Mouse (Mus musculus): Measurements from ENCODE around the gene Rbm4b.
"Not testable (repeated sequence)": the region's sequence is repeated elsewhere in the genome, so short reads cannot be mapped to it uniquely, and the experiment has no call there.

Rbm4b gene

DNA sequence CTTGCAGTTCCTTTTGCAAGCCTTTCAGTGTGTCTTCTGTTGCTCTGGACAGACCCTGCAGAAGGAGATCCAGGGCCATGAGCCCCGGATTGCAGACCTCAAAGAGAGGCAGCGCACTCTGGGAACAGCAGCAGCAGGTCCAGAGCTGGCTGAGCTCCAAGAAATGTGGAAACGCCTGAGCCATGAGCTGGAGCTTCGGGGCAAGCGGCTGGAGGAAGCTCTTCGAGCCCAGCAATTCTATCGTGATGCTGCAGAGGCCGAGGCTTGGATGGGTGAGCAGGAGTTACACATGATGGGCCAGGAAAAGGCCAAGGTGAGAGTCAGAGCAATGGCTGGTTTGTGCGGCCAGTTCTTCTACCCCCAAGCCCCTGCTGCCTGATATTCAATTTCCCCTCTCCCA lies 11.2 kb upstream of the Rbm4b start:
- no peak for DNase-seq (ENCODE audit: low read depth, low spot score)

DNA sequence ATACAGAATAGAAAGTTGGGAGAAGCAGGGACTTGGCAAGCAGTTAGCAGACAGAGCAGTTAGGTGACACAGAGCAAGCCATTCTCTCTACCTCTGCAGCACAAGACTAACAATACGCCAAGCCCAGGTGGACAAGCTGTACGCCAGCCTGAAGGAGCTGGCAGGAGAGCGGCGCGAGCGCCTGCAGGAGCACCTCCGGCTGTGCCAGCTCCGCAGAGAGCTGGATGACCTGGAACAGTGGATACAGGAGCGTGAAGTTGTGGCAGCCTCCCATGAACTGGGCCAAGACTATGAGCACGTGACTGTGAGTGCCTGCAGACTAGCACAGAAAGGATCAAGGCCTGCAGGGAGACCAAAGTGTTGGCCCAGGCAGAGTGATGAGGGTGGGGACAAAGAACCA lies 10.6 kb upstream of the Rbm4b start:
- DNase-seq (ENCODE audit: low read depth, low spot score): no peak

DNA sequence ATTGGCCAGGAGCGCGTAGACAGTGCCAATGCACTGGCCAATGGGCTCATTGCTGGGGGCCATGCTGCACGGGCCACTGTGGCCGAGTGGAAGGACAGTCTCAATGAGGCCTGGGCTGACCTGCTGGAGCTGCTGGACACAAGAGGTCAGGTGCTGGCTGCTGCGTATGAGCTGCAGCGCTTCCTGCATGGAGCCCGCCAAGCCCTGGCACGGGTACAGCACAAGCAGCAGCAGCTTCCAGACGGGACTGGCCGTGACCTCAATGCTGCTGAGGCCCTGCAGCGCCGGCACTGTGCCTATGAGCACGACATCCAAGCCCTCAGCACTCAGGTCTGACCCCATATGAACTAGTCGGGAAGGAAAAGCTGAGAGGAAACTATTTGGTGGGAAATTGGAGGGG lies 9.7 kb upstream of the Rbm4b start:
- DNase-seq (ENCODE audit: low read depth, low spot score): no peak

DNA sequence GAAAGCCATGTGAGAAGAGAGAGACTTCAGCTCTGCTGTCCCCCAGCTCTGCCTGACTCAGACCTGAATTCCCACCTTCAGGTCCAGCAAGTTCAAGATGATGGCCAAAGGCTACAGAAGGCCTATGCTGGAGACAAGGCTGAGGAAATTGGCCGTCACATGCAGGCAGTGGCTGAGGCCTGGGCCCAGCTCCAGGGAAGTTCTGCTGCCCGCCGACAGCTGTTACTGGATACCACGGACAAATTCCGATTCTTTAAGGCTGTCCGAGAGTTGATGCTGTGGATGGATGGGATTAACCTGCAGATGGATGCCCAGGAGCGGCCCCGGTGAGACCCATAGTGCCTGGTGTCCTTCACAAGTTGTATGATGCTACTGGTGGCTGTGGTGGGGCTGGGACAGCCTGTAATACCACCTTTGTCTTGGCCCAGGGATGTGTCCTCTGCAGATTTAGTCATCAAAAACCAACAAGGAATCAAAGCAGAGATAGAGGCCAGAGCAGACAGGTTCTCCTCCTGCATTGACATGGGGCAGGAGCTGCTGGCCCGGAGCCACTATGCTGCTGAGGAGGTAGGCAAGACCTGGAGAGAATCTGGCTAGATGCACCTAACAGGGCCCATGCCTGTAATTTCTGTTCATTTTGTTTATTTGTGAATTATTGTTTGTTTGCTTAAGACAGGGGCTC lies 8.5 kb upstream of the Rbm4b start:
- no peak for DNase-seq (ENCODE audit: low read depth, low spot score)

DNA sequence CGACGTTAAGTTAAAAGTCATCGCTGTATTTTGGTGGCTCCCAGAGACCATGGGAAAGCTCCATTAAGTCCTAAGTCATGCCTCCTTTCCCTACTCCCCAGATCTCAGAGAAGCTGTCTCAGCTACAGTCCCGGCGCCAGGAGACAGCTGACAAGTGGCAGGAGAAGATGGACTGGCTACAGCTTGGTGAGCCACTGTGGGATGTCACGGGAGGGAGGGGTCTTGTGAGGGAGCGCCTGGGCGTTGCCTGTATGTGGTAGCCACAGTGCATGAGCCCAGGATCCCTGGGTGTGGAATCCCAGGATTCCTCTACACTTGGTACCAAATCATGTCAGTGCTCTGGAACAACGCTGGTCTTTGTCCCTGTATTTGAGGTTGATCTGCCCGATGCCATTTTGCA lies 7.8 kb upstream of the Rbm4b start:
- no peak for DNase-seq (ENCODE audit: low read depth, low spot score)

DNA sequence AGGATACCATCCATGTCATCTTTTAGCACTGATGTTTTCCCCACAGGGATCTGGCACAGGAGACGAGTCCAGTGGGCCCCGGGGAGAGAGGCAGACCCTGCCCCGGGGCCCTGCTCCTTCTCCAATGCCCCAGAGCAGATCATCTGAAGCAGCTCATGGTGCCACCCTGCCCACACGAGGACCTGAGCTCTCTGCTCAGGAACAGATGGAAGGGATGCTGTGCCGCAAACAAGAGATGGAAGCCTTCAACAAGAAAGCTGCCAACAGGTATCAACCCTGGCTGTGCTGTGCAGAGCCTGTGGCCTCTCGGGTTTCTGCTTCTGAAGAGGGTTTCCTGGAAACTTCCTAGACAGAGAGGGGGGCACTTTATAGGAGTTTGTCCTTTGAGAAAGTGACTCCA lies 6.3 kb upstream of the Rbm4b start:
- no peak for DNase-seq (ENCODE audit: low read depth, low spot score)

DNA sequence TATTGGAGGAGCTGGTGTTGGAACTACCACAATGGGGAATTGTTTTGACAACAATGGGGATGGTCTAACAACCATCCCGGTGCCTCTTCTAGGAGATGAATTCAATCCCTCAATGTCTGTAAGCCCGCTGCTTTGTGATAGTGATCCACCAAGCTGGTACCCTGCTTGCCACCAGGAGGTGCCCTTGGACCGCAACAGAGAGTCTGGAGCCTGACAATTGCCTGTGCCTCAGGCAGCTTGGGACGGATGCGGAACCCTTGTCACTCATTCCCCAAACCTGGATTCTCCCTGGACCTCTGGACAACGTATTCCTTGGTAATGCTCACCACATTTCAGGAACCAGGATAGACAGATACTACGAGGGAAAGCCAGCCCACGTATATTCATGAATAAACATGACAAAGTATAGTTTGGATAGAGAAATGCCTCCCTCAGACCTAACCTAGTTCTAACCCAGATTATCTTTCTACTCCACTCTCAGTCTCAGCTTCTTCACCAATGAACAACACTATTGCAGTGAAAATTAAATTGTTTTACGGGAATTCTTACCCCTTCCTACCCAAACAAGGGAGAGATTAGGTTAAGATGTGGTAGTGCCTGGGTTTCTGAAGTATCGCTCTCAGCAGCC lies 618 bp upstream of the Rbm4b start:
- peak; percentile 67 for DNase-seq (ENCODE audit: low read depth, low spot score)

DNA sequence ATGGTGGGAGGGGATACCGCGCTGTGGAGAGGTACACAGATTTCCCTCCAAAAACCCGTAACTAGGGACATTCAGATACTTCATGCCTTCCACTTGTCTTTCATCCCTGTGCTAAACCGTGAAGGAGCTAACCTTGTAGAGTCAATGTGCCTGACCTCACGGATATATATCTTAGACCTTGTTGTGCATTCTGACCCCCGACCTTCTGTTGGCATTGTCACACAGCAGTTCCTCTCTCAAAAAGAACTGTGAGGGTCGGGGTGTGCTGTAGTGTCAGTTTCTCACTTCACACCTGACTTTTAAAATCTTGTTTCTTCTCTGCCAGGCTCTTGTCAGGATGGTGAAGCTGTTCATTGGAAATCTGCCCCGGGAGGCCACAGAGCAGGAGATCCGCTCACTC lies 624 bp downstream of the Rbm4b start:
- peak; percentile 10 for DNase-seq (ENCODE audit: low read depth, low spot score)

DNA sequence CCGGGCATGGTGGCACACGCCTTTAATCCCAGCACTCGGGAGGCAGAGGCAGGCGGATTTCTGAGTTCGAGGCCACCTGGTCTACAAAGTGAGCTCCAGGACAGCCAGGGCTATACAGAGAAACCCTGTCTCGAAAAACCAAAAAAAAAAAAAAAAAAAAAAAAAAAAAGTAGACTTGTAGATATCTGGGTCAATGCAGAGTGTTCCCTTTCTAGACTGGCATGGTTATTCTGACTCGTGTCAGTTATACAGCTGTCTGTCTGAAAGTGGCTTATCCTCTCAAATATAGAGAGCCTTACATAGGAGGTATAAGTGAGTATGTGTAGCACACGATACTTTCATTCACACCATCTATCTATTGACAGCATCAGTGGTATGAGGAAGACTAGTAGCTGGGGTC lies 4.2 kb downstream of the Rbm4b start:
- DNase-seq (ENCODE audit: low read depth, low spot score): not testable (repeated sequence)

DNA sequence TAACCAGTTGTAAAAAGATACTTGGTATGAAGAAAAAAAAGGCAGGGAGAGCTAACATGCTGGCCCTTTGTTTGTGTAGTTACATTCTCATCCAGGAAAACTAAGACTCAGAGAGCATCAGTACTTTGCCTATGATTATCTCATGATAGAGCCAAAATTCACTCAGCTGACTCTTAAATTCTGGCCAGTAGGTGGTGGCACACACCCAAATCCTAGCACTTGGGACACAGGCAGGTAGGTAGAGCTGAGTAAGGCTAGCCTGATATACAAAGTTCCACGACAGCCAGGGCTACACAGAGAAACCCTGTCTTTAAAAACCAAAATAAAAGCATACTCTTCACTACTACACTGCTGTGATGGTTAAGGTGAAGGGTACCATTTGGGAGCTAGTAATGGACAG lies 6.6 kb downstream of the Rbm4b start:
- DNase-seq (ENCODE audit: low read depth, low spot score): no peak

DNA sequence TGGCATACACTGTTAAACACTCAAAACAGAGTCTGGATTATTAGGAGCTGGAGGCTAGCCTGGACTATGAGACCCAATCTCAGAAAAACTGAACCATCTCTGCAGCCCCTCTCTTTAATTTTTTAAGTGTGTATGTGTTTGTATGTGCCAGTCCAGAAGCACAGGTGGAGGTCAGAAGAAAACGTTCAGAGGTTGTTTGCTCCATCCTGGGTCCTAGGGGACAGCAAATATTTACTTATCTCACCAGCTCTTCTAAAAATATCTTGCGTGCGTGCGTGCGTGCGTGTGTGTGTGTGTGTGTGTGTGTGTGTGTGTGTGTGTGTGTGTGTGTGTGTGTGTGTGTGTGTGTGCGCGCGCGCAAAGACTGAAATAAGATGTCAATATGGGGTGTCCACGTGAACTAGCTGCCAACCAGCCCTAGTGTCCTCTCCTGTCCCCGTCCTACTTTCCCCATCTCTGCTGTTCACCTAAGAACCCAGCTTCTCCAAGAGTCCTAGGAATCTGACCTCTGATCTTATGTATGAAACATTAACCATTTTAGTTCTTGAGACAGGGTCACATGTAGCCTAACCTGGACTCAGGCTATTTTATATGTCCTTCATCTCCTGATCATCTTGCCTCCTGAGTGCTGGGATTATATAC lies 11.3 kb downstream of the Rbm4b start:
- no peak for DNase-seq (ENCODE audit: low read depth, low spot score)

DNA sequence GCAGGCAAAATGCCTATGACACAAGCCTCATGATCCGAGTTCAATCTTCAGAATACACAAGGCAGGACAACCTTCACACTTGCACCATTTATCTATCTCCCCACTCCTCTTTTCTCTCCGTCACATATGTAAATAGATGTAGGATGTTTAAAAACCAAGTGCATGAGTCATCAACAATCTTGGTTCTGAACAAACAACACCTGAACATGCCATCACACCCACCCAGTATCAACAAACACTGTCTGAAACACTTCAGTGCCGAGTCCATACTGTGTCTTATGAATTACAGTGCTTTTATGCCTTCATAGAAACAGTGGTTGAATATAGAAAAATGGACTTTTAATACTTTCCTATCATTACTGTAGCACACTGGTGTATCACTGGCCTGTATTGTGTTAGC lies 16.5 kb downstream of the Rbm4b start:
- no peak for DNase-seq (ENCODE audit: low read depth, low spot score)

DNA sequence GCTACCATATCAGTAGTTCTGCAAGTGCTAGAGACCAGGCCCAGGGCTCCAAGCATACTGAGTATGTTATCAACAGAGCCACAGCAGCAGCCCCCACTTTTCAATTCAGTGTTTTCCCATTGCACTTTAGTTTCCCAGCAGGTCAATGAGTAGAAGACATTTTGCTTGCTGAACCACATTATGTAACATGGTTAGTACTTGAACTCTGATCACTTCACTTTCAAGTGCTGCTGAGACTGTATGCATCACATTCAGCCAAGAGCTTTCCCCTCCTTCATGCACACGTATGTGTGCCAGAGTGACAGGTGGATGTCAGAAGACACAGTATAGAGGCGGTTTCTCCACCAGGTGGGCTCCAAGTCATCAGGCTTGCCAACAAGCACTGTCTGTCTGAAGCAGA lies 26.6 kb downstream of the Rbm4b start:
- no peak for DNase-seq (ENCODE audit: low read depth, low spot score)

DNA sequence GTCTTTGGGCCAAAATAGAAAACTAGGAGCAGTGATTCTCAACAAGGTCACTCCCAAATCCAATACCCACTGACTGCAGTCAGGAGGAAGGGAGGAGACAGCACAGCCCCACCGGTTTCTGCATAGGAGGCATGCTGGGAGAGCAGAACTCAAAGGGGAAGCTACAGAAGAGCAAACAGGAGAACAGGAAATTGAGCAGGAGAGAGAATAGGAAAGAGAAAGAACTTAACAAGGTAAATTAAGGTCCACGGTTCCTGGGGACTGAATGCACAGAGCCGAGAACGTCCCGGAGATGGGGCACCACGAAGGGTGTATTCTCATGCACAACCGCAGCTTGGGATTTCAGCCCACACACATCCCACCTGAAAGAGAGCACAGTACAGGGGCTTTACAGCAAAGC lies 28.9 kb downstream of the Rbm4b start:
- DNase-seq (ENCODE audit: low read depth, low spot score): no peak

DNA sequence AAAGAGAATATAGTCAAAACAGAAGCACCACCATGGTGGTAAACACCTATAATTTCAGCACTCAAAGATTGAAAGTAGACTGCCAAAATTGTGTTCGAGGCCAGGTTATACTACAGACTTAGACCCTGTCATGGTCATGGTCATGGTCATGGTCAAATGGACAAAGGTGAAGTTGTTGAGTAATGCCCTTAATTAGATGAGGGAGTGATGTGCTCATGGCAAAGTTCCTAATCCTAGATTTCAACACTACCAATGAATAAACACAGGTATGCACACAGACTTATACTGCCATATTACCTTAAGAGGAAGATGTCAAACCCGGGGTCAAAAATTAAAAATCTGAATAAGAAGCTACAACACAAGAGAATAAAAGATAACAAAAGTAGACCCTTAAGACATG lies 30.0 kb downstream of the Rbm4b start:
- DNase-seq (ENCODE audit: low read depth, low spot score): no peak

DNA sequence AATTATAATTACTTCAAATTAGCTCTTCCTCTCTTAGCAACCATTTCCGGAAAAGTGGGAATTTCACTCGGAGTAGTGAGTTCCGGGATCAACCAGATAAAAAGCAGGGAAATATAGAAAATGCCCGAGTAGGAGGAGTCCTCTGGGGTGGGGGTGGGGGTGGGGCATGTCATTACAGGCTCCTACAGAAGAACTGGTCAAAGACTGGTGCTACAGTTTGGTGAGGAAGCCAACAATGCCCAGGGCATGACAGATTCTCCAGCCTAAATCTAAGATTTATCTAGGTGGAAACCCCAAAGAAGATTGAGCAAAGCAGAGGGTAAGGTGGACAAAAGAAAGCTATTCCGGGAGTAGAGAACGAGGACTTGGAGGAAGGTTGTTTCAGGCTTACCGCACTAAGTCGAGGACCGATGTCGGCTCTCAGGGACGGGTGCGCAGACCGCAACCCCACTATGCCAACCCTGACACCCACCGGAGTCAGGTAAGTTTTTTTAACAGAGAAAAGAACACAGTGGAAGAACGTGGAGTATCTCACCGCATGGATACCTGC lies 37.1 kb downstream of the Rbm4b start:
- DNase-seq (ENCODE audit: low read depth, low spot score): no peak

DNA sequence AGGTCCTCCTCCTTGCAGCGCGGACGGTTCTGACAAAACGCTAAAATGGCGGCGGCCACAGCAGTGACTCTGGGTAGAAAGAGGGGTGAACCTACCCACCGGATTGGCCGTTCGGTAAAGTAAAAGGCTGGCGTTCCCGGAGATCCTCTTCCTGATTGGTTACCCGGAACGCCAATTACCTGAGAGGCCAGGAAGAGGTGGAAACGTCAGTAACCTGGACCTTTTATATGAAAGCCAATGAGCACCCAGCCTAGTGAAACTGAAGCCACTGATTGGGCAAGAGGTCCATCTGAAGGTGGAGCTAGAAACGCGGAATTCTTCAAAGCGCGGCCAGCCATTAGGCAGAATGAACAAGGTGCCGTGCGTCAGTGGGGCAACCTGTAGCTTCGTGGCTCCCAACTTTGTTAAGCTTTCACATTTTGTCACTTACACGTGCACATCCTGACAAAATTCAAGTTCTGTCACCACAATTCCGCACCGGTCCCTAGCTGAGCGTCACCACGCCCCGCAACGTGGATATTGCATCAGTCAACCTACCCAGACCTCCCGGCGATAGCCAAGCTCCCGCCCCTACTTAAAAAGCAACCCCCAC lies 37.6 kb downstream of the Rbm4b start, which contains the start of gene Rbm4:
Gene Rbm4 (minus strand): TSS at position 71 of the 592 bp plus-strand sequence.
- peak; percentile 99 for DNase-seq (ENCODE audit: low read depth, low spot score)

DNA sequence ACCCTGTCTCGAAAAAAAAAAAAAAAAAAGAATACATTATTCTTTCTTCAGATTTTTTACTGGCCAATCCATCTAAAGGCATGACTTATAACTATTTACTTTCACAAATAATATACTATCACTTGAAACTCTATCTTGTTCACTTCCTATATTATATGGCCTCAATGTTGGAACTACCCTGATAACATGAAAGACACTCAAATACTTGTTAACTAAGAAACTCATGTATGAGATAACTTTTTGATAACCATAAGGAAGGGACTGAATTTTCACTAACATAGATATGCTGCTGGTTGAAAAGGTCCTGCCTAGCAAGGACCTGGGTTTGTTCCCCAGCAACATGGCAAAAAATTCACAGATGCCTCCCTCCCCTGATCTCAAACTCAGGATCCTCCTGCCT lies 39.6 kb downstream of the Rbm4b start:
- DNase-seq (ENCODE audit: low read depth, low spot score): no peak

DNA sequence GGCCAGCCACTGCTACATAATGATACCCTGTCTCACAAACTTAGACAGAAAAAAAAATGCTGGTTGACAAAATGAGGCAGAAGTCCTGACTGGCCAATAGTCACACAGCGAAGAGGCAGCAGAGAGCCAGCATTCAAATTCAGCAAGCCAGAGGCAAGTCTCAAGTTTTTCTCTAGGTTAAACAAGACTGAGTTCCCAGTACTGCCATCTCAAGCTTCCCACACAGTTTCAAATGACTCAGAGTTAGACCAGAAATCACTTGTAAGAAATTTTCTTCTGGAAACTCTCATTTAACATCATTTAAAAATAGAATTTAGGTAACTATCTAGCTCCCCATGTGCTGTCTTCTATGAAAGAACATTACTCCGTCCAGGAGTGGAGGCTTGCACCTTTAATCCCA lies 41.5 kb downstream of the Rbm4b start:
- DNase-seq (ENCODE audit: low read depth, low spot score): no peak

DNA sequence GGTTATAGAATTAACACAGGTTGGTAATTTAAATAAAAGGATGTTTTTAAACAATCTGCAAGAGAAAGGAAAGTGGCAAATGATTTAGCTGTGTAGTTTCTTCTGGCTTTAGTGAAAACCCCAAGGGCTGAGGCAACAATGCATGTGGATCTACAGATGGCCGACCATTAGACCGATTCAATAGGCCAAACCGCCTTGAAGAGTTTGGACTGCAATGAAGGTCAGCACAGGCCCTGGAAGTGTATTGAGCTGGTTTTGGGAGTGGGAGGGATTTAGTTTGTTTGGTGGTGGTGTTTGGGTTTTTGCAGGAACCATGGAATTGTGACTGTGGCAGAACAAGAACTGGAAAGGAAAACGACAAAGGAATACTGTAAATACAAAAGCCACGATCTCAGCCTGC lies 42.8 kb downstream of the Rbm4b start:
- DNase-seq (ENCODE audit: low read depth, low spot score): no peak

DNA sequence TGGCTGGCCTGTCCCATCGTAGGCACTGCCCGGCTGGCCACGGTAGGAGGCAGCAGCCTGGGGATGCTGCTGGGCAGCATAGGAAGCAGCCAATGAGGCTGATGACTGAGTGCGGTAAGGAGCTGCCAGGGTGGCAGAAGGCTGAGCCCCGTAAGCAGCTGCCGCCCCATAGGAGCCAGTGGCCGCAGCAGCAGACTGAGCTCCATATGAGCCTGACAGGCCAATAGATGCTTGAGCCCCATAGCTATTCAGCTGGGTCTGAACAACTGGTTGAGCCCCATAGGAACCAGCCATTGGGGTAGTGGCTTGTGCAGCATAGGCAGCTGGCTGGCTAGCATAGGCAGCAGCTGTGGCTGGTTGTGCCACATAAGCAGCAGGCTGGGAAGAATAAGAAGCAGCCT lies 46.4 kb downstream of the Rbm4b start:
- no peak for DNase-seq (ENCODE audit: low read depth, low spot score)

DNA sequence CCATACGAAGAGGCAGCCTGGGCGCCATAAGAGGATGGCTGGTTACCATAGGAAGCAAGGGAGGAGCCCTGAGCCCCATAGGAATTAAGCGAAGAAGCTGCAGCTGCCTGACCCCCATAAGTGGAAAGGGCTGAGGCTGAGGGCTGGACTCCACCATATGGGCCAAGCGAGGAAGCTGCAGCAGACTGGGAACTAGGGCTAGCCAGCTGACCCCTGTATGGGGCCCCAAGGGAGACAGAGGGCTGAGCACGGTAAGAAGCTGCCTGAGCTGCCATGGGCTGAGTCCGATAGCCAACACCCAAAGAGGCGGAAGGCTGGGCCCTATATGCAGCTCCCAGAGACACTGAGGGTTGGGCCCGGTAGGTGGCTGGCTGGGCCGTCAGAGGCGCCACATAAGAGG lies 47.0 kb downstream of the Rbm4b start:
- no peak for DNase-seq (ENCODE audit: low read depth, low spot score)

DNA sequence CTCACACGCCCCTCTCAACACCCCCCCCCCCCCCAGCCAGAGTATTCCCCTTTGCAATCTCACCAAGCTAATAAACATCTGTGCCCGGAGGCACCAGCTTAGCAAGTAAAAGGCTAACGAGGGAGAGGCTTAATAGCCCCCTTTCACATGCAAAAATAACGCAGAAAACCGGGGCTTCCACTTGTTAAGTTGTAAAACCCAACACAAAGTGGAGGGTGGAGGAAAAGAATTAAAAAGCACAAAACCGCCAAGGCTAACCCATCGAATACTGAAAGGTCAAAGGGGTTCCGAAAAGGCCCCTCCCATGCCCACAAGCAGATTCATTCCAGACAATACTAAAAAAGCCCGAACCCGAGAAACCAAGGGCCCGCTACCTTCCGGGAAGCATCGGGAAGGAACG lies 54.0 kb downstream of the Rbm4b start:
- no peak for DNase-seq (ENCODE audit: low read depth, low spot score)

Data from brain, embryonic 18.5 days (tissue).